Mouse (Mus musculus): ENCODE data around the gene Fbxl20.

Gene Fbxl20

GRCm38 (mm10) chr11:98086574-98086973 lies 63.6 kb downstream of the Fbxl20 start:
- no peak for DNase-seq

- DNase-seq, result no peak
Measured at GRCm38 (mm10) chr11:98086141-98086540, 64.1 kb downstream of the Fbxl20 start.

GRCm38 (mm10) chr11:98082745-98083144 lies 67.5 kb downstream of the Fbxl20 start:
- no peak for DNase-seq

- DNase-seq, result no peak
Measured at GRCm38 (mm10) chr11:98080450-98080849, 69.8 kb downstream of the Fbxl20 start.

- no peak for DNase-seq
Measured at GRCm38 (mm10) chr11:98077086-98077485, 73.1 kb downstream of the Fbxl20 start.

GRCm38 (mm10) chr11:98075195-98075808 lies 74.9 kb downstream of the Fbxl20 start:
- peak; percentile 75 to 82 for DNase-seq

GRCm38 (mm10) chr11:98073442-98073841 lies 76.8 kb downstream of the Fbxl20 start:
- DNase-seq, result no peak

- DNase-seq, result no peak
Measured at GRCm38 (mm10) chr11:98067255-98067654, 82.9 kb downstream of the Fbxl20 start.

GRCm38 (mm10) chr11:98066201-98066600 lies 84.0 kb downstream of the Fbxl20 start:
- no peak for DNase-seq

- peak; percentile 63 to 69 for DNase-seq
Measured at GRCm38 (mm10) chr11:98061904-98062562, 88.2 kb downstream of the Fbxl20 start.

GRCm38 (mm10) chr11:98061441-98061840 lies 88.8 kb downstream of the Fbxl20 start:
- no peak for DNase-seq

GRCm38 (mm10) chr11:98060104-98060692 lies 90.0 kb downstream of the Fbxl20 start:
- DNase-seq, result no peak

GRCm38 (mm10) chr11:98059662-98060061 lies 90.5 kb downstream of the Fbxl20 start:
- DNase-seq, result no peak

- DNase-seq, result no peak
Measured at GRCm38 (mm10) chr11:98057998-98058397, 92.2 kb downstream of the Fbxl20 start.

- no peak for DNase-seq
Measured at GRCm38 (mm10) chr11:98057466-98057865, 92.7 kb downstream of the Fbxl20 start.

GRCm38 (mm10) chr11:98052989-98053834 lies 97.0 kb downstream of the Fbxl20 start, which contains the start of gene Stac2:
Gene Stac2 (minus strand): TSS chr11:98053462.
- peak; percentile 76 to 77 for DNase-seq

- no peak for DNase-seq
Measured at GRCm38 (mm10) chr11:98052129-98052988, 97.8 kb downstream of the Fbxl20 start.

- no peak for DNase-seq
Measured at GRCm38 (mm10) chr11:98051611-98052128, 98.5 kb downstream of the Fbxl20 start.

- DNase-seq, result no peak
Measured at GRCm38 (mm10) chr11:98050940-98051339, 99.3 kb downstream of the Fbxl20 start.

GRCm38 (mm10) chr11:98050520-98050815 lies 99.7 kb downstream of the Fbxl20 start:
- DNase-seq, result no peak

- no peak for DNase-seq
Measured at GRCm38 (mm10) chr11:98049672-98050519, 100.3 kb downstream of the Fbxl20 start.

All from lung, adult 18-20 months (tissue).